Mouse (Mus musculus) limb, embryonic 12.5 days (tissue): ENCODE data around the gene Mep1a. TPM values are rescaled to one million over a fixed set of nuclear protein-coding genes. Genes with fewer than 3 reads are reported as not detected.
A peak's percentile ranks its signal among the peaks of the same experiment; 100 is the strongest.

Experiments used
- ATAC-seq: fragments of 200-750 bp; cut with Nextera tagmentation; 2 replicates; pipeline ENCODE4 v1.8.0; 2017; ENCODE audit warnings: low read depth, moderate TSS enrichment; ENCODE audit not compliant: insufficient number of reproducible peaks, insufficient read depth, low FRiP score, low TSS enrichment
- H3K27ac ChIP-seq: fragments of 300-500 bp; sonication (generic); 2 replicates; pipeline ENCODE4 v1.5.1; 2016; ENCODE audit warnings: mild to moderate bottlenecking, moderate library complexity
- H3K27me3 ChIP-seq: fragments of 300-500 bp; sonication (generic); 2 replicates; pipeline ENCODE4 v1.6.1; 2016; ENCODE audit warnings: mild to moderate bottlenecking, moderate library complexity
- H3K36me3 ChIP-seq: fragments of 300-500 bp; sonication (generic); 2 replicates; pipeline ENCODE4 v1.6.1; 2016; ENCODE audit warnings: mild to moderate bottlenecking, moderate library complexity
- H3K4me1 ChIP-seq: fragments of 300-500 bp; sonication (generic); replicated peaks from 2 replicates; pipeline ENCODE4 v1.6.1; 2016
- H3K4me2 ChIP-seq: fragments of 300-500 bp; sonication (generic); 2 replicates; pipeline ENCODE4 v1.6.1; 2016; ENCODE audit warnings: mild to moderate bottlenecking, moderate library complexity
- H3K4me3 ChIP-seq: fragments of 300-500 bp; sonication (generic); replicated peaks from 2 replicates; pipeline ENCODE4 v1.5.1; 2016; ENCODE audit warnings: mild to moderate bottlenecking
- H3K9ac ChIP-seq: fragments of 300-500 bp; sonication (generic); replicated peaks from 2 replicates; pipeline ENCODE4 v1.6.1; 2016; ENCODE audit warnings: mild to moderate bottlenecking, moderate library complexity
- H3K9me3 ChIP-seq: fragments of 300-500 bp; sonication (generic); 2 replicates; pipeline ENCODE4 v1.6.1; 2016; ENCODE audit warnings: mild to moderate bottlenecking, moderate library complexity
- WGBS: fragments of 180-500 bp; shearing (Covaris S2); methylation state at CpG from one replicate; pipeline ENCODE4 v1.1.7; 2016; 5-methylcytosine and 5-hydroxymethylcytosine counted together
- polyA plus RNA-seq: library from polyadenylated mRNA; unstranded; fragments of >200 nt; fragmentation: Nextera tagmentation; extraction: Ambion mirVana; gene quantifications from 2 replicates; pipeline ENCODE4 v1.2.1, GENCODE M21; 2016

Gene Mep1a
- polyA plus RNA-seq, 1 experiment from 2014 or later = not detected

DNA sequence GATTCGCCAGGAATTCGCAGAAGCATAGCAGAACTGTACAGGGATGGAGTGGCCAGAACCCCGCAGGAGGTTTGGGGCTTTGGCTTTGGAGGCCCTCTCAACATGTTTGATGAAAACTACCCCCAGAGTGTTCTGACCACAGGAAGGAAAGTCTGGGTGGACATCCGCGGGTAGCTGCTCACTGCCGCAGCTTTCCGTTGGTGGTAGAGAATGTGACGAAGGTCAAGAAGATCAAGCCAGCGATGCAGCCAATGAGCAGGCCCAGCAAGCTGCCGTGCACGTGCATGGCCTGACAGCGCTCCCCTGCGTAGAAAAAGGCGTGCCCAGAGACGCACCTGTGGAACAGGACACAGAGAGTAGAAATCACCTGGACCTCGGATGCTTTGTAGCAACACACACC, 27.8 kb downstream of the Mep1a start:
- H3K4me2 ChIP-seq = no peak overlapping the region
- WGBS = 93% methylated on average over 16 of the region's 16 CpGs
- no peaks in the 10 kb centered on the region for H3K9me3 ChIP-seq
- H3K27me3 ChIP-seq = no peaks in the 10 kb centered on the region
- no peak overlapping the region for H3K4me3 ChIP-seq
- H3K9ac ChIP-seq = no peak overlapping the region
- no peaks in the 10 kb centered on the region for H3K36me3 ChIP-seq
- no peak overlapping the region for H3K27ac ChIP-seq
- H3K4me1 ChIP-seq = no peaks in the 10 kb centered on the region
- ATAC-seq = no peak

DNA sequence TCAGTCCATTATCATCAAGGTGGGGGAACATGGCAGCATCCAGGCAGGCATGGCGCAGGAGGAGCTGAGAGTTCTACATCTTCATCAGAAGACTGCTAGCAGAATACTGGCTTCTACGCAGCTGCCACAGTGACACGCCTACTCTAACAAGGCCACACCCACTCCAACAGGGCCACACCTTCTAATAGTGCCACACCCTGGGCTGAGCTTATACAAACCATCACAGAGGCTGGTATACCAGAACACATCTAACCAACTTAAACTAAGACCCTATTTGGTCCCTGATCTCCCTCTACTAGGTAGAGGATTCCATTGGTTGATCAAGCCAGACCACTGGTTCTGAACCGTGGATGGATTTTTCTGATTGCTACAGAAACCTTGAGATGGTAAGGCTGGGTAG, 30.1 kb downstream of the Mep1a start:
- Histone ChIP-seq H3K9ac (no peak overlapping the region), H3K9me3 (no peaks in the 10 kb centered on the region), H3K4me2 (no peak overlapping the region), H3K4me3 (no peak overlapping the region), H3K27ac (no peak overlapping the region), H3K36me3 (no peaks in the 10 kb centered on the region), H3K27me3 (no peaks in the 10 kb centered on the region), H3K4me1 (no peaks in the 10 kb centered on the region)
- no peak for ATAC-seq
- 88% methylated on average over 4 of the region's 4 CpGs for WGBS

- Histone ChIP-seq H3K9me3 (no peaks in the 10 kb centered on the region), H3K4me3 (no peak overlapping the region), H3K4me2 (no peak overlapping the region), H3K27ac (no peak overlapping the region), H3K27me3 (no peaks in the 10 kb centered on the region), H3K9ac (no peak overlapping the region), H3K36me3 (no peaks in the 10 kb centered on the region), H3K4me1 (no peaks in the 10 kb centered on the region)
- no peak for ATAC-seq
- WGBS = 38% methylated on average over 3 of the region's 3 CpGs
These were observed 32.6 kb downstream of the Mep1a start for GRCm38 (mm10) chr17:43470039-43470438.

GRCm38 (mm10) chr17:43460245-43461181, 42.1 kb downstream of the Mep1a start:
- no peak overlapping the region for H3K4me3 ChIP-seq
- peaks cover 13% of the 10 kb centered on the region; the same call in 1 of the 2 replicates for H3K4me1 ChIP-seq
- H3K4me2 ChIP-seq = peak overlapping the region; percentile 10; the same call in 1 of the 2 replicates
- peak; percentile 92 for ATAC-seq
- H3K36me3 ChIP-seq = no peaks in the 10 kb centered on the region
- H3K27me3 ChIP-seq = no peaks in the 10 kb centered on the region
- no peak overlapping the region for H3K27ac ChIP-seq
- H3K9me3 ChIP-seq = no peaks in the 10 kb centered on the region
- 33% methylated on average over 19 of the region's 19 CpGs for WGBS
- H3K9ac ChIP-seq = 0 out of 2 replicates have a peak overlapping the region, but pooled peaks have one; percentile 34

GRCm38 (mm10) chr17:43459737-43460230, 42.8 kb downstream of the Mep1a start:
- Histone ChIP-seq H3K4me2 (0 out of 2 replicates have a peak overlapping the region, but pooled peaks have one; percentile 10), H3K9me3 (no peaks in the 10 kb centered on the region), H3K4me3 (no peak overlapping the region), H3K27ac (no peak overlapping the region), H3K36me3 (no peaks in the 10 kb centered on the region), H3K9ac (no peak overlapping the region), H3K27me3 (no peaks in the 10 kb centered on the region), H3K4me1 (peaks cover 13% of the 10 kb centered on the region; the same call in 1 of the 2 replicates)
- ATAC-seq = no peak
- WGBS = 69% methylated on average over 12 of the region's 12 CpGs

GRCm38 (mm10) chr17:43458598-43458997, 44.0 kb downstream of the Mep1a start:
- no peak overlapping the region for H3K4me2 ChIP-seq

DNA sequence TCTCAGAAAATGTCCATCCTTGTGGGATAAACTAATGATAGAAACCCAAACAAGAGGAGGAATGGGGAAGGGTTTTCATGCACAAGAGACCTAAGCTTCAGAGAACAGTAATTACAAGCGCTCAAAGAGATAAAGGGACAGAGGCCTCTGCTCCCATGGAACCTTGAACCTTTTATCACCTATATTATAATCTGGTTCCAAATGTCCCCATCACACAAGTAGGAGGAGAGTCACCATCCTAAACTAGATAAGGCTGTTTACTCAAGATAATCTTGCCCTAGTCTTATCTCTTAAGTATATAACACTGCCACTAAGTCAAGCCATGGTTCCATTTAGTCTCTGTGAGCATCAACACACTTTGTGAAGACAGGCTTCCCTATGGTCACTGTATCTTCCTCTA, 51.4 kb downstream of the Mep1a start:
- Histone ChIP-seq H3K9me3 (no peaks in the 10 kb centered on the region), H3K27me3 (no peaks in the 10 kb centered on the region), H3K4me1 (no peaks in the 10 kb centered on the region), H3K4me3 (no peak overlapping the region), H3K36me3 (no peaks in the 10 kb centered on the region), H3K27ac (no peak overlapping the region), H3K9ac (no peak overlapping the region), H3K4me2 (no peak overlapping the region)
- WGBS = 91% methylated on average over 1 of the region's 1 CpGs
- no peak for ATAC-seq

More at GRCm38 (mm10) chr17:43458598-43458997, 44.0 kb downstream of the Mep1a start:
- Histone ChIP-seq H3K36me3 (no peaks in the 10 kb centered on the region), H3K27ac (no peak overlapping the region), H3K27me3 (no peaks in the 10 kb centered on the region), H3K4me1 (peaks cover 13% of the 10 kb centered on the region; the same call in 1 of the 2 replicates), H3K9me3 (no peaks in the 10 kb centered on the region), H3K9ac (no peak overlapping the region; the same call in 1 of the 2 replicates), H3K4me3 (no peak overlapping the region)
- WGBS = 17% methylated on average over 9 of the region's 9 CpGs
- ATAC-seq = no peak

- H3K27me3 ChIP-seq = no peaks in the 10 kb centered on the region
- no peak overlapping the region for H3K4me3 ChIP-seq
- WGBS = 76% methylated on average over 8 of the region's 8 CpGs
- H3K9ac ChIP-seq = no peak overlapping the region
- no peak for ATAC-seq
- no peak overlapping the region for H3K4me2 ChIP-seq
- no peaks in the 10 kb centered on the region for H3K9me3 ChIP-seq
- no peaks in the 10 kb centered on the region for H3K36me3 ChIP-seq
- H3K27ac ChIP-seq = no peak overlapping the region
- H3K4me1 ChIP-seq = no peaks in the 10 kb centered on the region; the same call in 1 of the 2 replicates
These were observed 68.1 kb downstream of the Mep1a start for GRCm38 (mm10) chr17:43434485-43434884.

DNA sequence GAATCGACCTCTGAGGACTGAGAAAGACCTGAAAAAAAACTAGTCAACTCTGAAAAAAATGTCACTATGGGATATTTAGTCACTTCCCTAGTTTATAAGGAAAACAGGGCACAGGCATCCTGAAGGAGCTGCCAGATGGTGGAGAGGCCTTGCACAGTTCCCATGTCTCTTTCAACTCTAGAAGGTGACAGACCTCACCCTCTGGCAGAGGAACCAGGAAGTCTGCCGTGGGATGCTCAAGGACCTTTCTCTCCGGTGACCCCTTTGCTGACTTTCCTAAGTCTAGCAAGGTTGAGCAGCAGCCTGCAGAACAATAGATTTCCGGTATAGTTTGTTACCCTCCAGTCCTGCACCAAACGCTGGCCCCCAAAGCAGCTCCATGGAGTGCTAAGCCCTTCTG, 70.9 kb downstream of the Mep1a start:
- no peaks in the 10 kb centered on the region for H3K9me3 ChIP-seq
- WGBS = 45% methylated on average over 5 of the region's 5 CpGs

More for the DNA sequence above, 70.9 kb downstream of the Mep1a start:
- Histone ChIP-seq H3K27ac (no peak overlapping the region), H3K4me3 (no peak overlapping the region), H3K27me3 (no peaks in the 10 kb centered on the region), H3K9ac (no peak overlapping the region), H3K4me1 (no peaks in the 10 kb centered on the region), H3K4me2 (no peak overlapping the region), H3K36me3 (no peaks in the 10 kb centered on the region)
- ATAC-seq = no peak
